Mouse (Mus musculus) myocyte (in vitro differentiated cells): ENCODE results near the gene C2cd4c.

Source experiments
- CEBPB ChIP-seq: IDR thresholded peaks from 2 replicates; pipeline ENCODE4 v1.6.1; 2011; ENCODE audit warnings: mild to moderate bottlenecking, moderate library complexity; ENCODE audit not compliant: poor library complexity, insufficient read depth, severe bottlenecking
- E2F4 ChIP-seq: IDR thresholded peaks from one replicate; pipeline ENCODE4 v1.6.1; 2011; ENCODE audit warnings: mild to moderate bottlenecking, control low read depth, moderate library complexity; ENCODE audit not compliant: insufficient read depth
- MAX ChIP-seq: IDR thresholded peaks from one replicate; pipeline ENCODE4 v1.6.1; 2011; ENCODE audit warnings: low read depth, mild to moderate bottlenecking, control low read depth
- MYOG ChIP-seq, 3 experiments: IDR thresholded peaks; one replicate each; pipeline ENCODE4 v1.6.1; 2011; ENCODE audit warnings: control low read depth in 2 of 3, low read depth in 2 of 3, mild to moderate bottlenecking in 2 of 3; ENCODE audit not compliant: insufficient read length in 2 of 3, control insufficient read depth in 1 of 3, insufficient read depth in 1 of 3
- POLR2A ChIP-seq: IDR thresholded peaks from one replicate; pipeline ENCODE4 v1.6.1; 2011; ENCODE audit warnings: low read depth, mild to moderate bottlenecking, control low read depth, moderate library complexity; ENCODE audit not compliant: insufficient read length
- USF1 ChIP-seq: IDR thresholded peaks from one replicate; pipeline ENCODE4 v1.6.1; 2011; ENCODE audit warnings: low read depth, mild to moderate bottlenecking, control low read depth, moderate library complexity

DNA sequence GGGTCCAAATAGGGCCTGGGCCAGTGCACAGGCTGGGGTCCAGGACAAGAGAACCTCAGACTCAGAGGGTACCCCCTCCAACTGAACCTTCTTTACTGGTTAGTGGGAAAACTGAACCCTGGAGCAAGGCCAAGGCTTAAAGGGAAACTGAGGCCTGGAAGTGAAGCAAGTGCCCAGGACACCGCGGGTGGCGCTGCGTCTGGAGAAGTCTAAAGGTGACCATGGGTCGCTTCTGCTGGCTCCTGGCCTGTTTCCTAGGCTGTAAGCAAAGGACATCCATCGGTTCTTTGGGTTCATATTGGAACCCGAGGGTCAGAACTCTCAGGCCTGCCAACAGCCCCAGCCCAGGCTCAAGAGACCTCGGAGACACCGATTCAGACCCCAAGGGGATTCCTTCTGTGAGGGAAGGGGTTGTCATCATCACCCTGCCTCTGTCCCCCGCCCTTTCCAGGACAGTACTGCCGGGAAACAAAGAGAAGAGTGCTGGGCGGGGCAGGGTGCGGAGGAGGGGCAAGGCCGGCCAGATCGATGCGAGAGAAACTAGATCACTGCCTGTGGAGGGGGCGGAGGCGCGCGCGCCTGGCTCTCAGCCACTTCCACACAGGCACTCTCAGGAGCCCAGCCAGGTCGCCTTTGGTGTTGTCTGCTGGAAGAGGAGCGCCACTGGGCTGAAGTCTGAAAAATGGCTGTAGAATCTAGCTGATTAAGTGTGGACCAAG is 24.8 kb upstream of the C2cd4c start:
- TF ChIP-seq CEBPB (no peak), MAX (no peak), USF1 (no peak), E2F4 (no peak), POLR2A (no peak), MYOG (IDR thresholded peaks at IDR 0.05; ENCODE audit: control insufficient read depth in 1 of 3, insufficient read depth in 1 of 3, insufficient read length in 2 of 3, low read depth in 2 of 3) (no peak)
